Mouse (Mus musculus) adrenal gland, adult 2 months (tissue): ENCODE results near the gene Dgke. TPM values are rescaled to one million over a fixed set of nuclear protein-coding genes. Genes with fewer than 3 reads are reported as not detected.
"Not testable (repeated sequence)": the region's sequence is repeated elsewhere in the genome, so short reads cannot be mapped to it uniquely, and the experiment has no call there.

Experiments used
- DNase-seq: peaks from one replicate; pipeline ENCODE4 v3.0.0; 2021
- polyA plus RNA-seq: library from polyadenylated mRNA; depleted of rRNA; stranded (reverse); fragments of >200 nt; gene quantifications from 2 replicates; pipeline ENCODE4 v1.2.3, GENCODE M21; 2012; rRNA removed
- total RNA-seq, 2 experiments: library from RNA; stranded (reverse); gene quantifications; 2 replicates each; pipeline ENCODE4 v1.2.3; 2021

Gene Dgke
- total and polyA plus RNA-seq, 3 experiments, result 7.8 to 11.3 (median 11.0) TPM

GRCm38 (mm10) chr11:89002068-89002467 lies 64.6 kb downstream of the Dgke start:
- DNase-seq, result peak; percentile 52

GRCm38 (mm10) chr11:89001569-89001968 lies 65.1 kb downstream of the Dgke start:
- no peak for DNase-seq

GRCm38 (mm10) chr11:89000527-89000819 lies 66.2 kb downstream of the Dgke start:
- no peak for DNase-seq

- DNase-seq, result peak; percentile 52
These were observed 66.7 kb downstream of the Dgke start for GRCm38 (mm10) chr11:88999723-89000526.

GRCm38 (mm10) chr11:88998974-88999722 lies 67.5 kb downstream of the Dgke start, which contains the start of gene Trim25:
Gene Trim25 (plus strand): TSS chr11:88999376.
- DNase-seq, result peak; percentile 96

- DNase-seq, result no peak
These were observed 68.2 kb downstream of the Dgke start for GRCm38 (mm10) chr11:88998406-88998805.

- DNase-seq, result not testable (repeated sequence)
These were observed 69.3 kb downstream of the Dgke start for GRCm38 (mm10) chr11:88997343-88997742.

GRCm38 (mm10) chr11:88996427-88996826 lies 70.2 kb downstream of the Dgke start:
- no peak for DNase-seq

GRCm38 (mm10) chr11:88995616-88996015 lies 71.0 kb downstream of the Dgke start:
- DNase-seq, result no peak

GRCm38 (mm10) chr11:88994492-88994891 lies 72.2 kb downstream of the Dgke start:
- DNase-seq, result no peak

GRCm38 (mm10) chr11:88993625-88994024 lies 73.0 kb downstream of the Dgke start:
- DNase-seq, result peak; percentile 83

GRCm38 (mm10) chr11:88993186-88993585 lies 73.5 kb downstream of the Dgke start:
- DNase-seq, result no peak

- DNase-seq, result no peak
These were observed 77.1 kb downstream of the Dgke start for GRCm38 (mm10) chr11:88989530-88989929.

GRCm38 (mm10) chr11:88988956-88989355 lies 77.7 kb downstream of the Dgke start:
- no peak for DNase-seq

- DNase-seq, result no peak
These were observed 80.0 kb downstream of the Dgke start for GRCm38 (mm10) chr11:88986616-88987015.

Other genes starting within 250 kb of the Dgke start
- 100 to 1,000 TPM in 1 of 2 experiments, 10 to 100 TPM in 1; 95.0 to 144 TPM for gene Akap1, start 202.3 kb downstream of the Dgke start, total RNA-seq
- gene Akap1, start 202.3 kb downstream of the Dgke start, polyA plus RNA-seq, result 54.2 and 59.5 TPM in 2 replicates
- gene Scpep1, start 111.4 kb downstream of the Dgke start, total RNA-seq, result 100 to 1,000 TPM; 168 to 250 TPM
- 25.2 and 37.0 TPM in 2 replicates for gene Scpep1, start 111.4 kb downstream of the Dgke start, polyA plus RNA-seq
- gene Elobl, start 99.9 kb downstream of the Dgke start, total RNA-seq, result not detected
- 0.17 TPM in 1 of 2 replicates, not detected in the other for gene Elobl, start 99.9 kb downstream of the Dgke start, polyA plus RNA-seq
- gene Coil, start 96.6 kb downstream of the Dgke start, total RNA-seq, result 1 to 10 TPM; 8.4 to 9.6 TPM
- 4.2 and 4.8 TPM in 2 replicates for gene Coil, start 96.6 kb downstream of the Dgke start, polyA plus RNA-seq
- 100 to 1,000 TPM in 1 of 2 experiments, 10 to 100 TPM in 1; 87.4 to 180 TPM for gene Trim25, start 67.5 kb downstream of the Dgke start, total RNA-seq
- gene Trim25, start 67.5 kb downstream of the Dgke start, polyA plus RNA-seq, result 181 and 270 TPM in 2 replicates
- gene Gm525, start 7.0 kb upstream of the Dgke start, total RNA-seq, result not detected
- 0.26 and 0.58 TPM in 2 replicates for gene Gm525, start 7.0 kb upstream of the Dgke start, polyA plus RNA-seq
- gene Nog, start 235.5 kb upstream of the Dgke start, total RNA-seq, result under 1 TPM; 0.21 to 0.37 TPM
- 1.2 and 2.1 TPM in 2 replicates for gene Nog, start 235.5 kb upstream of the Dgke start, polyA plus RNA-seq